Mouse (Mus musculus) macrophage (primary cell): ENCODE results near the gene Ccdc78. TPM values are rescaled to one million over a fixed set of nuclear protein-coding genes. Genes with fewer than 3 reads are reported as not detected.

Experiments
- H3K27ac ChIP-seq: fragments of 350-480 bp; formaldehyde crosslinking; 2 replicates; pipeline ENCODE4 v1.9.0; 2021
- H3K36me3 ChIP-seq: fragments of 350-480 bp; formaldehyde crosslinking; 2 replicates; pipeline ENCODE4 v1.9.0; 2021; ENCODE audit errors: inconsistent target
- H3K4me3 ChIP-seq: fragments of 350-480 bp; formaldehyde crosslinking; 2 replicates; pipeline ENCODE4 v1.9.0; 2021; ENCODE audit errors: inconsistent target
- H3K79me2 ChIP-seq: fragments of 350-480 bp; formaldehyde crosslinking; 2 replicates; pipeline ENCODE4 v1.9.0; 2021; ENCODE audit errors: inconsistent target
- WGBS: methylation state at CpG from one replicate; pipeline ENCODE4 v1.1.7; 2026; ENCODE audit warnings: inconsistent platforms; ENCODE audit not compliant: missing documents; 5-methylcytosine and 5-hydroxymethylcytosine counted together
- polyA plus RNA-seq: library from polyadenylated mRNA; stranded (reverse); fragments of 250-400 nt; gene quantifications from 3 replicates; pipeline ENCODE4 v1.2.4, GENCODE M21; 2018; ENCODE audit warnings: inconsistent platforms

The Ccdc78 gene
- polyA plus RNA-seq, 1 experiment from 2014 or later, result not detected

DNA sequence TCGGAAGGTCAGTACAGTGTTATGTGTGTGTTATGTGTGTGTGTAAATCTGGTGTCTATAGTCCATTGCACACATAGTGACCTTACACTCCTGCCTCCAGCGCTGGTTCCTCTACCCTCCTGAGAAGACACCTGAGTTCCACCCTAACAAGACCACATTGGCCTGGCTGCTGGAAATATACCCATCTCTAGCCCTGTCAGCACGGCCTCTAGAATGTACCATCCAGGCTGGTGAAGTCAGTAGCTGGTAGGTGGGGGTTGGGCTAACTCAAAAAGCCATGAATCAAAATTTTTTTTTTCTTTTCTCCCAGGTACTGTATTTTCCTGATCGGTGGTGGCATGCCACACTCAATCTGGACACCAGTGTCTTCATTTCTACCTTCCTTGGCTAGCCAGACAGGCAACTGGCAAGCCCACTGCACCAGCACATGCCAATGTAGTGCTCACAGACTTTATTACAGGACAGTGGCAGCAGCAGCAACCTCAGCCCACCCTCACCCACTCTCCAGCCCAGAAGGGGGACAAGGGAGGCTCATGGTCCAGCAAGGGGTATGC, 43.9 kb downstream of the Ccdc78 start:
- WGBS, result 94% methylated on average over 4 of the region's 4 CpGs
- Histone ChIP-seq H3K36me3 (peaks cover 26% of the 10 kb centered on the region; the same call in 1 of the 2 replicates), H3K27ac (no peak overlapping the region), H3K79me2 (peaks cover 59% of the 10 kb centered on the region), H3K4me3 (no peak overlapping the region)

DNA sequence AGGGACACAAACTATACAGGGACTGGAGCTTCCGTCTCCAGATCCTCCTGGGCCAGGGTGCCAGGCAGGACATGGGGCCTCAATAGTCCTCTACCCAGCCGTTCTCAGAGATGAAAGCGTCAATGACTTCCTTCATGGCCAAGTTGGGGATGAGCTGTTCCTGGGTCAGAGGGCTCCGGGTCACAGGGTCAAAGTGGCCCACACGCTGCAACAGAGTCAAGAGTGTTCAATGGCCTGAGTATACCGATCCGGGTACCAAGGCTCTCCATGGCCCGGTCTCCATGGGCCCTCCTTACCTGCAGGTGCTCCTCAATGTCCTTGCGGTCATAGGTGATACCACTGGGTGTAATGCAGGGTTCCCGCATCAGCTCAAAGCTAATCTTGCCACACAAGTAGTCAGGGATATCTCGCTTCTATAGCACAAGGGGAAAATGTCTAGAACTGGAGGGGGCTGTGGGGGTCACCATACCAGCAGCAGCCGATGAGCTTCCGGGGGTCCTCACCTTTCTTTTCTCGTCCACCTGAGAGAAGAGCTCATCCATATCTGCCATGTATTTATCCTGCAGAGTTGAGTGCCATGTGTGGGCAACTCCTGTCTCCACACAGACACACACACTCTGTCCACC, 44.5 kb downstream of the Ccdc78 start:
- H3K79me2 ChIP-seq, result peaks cover 59% of the 10 kb centered on the region
- H3K4me3 ChIP-seq, result no peak overlapping the region; the same call in 1 of the 2 replicates
- H3K36me3 ChIP-seq, result peaks cover 22% of the 10 kb centered on the region; the same call in 1 of the 2 replicates
- 93% methylated on average over 14 of the region's 14 CpGs for WGBS
- H3K27ac ChIP-seq, result no peak overlapping the region

DNA sequence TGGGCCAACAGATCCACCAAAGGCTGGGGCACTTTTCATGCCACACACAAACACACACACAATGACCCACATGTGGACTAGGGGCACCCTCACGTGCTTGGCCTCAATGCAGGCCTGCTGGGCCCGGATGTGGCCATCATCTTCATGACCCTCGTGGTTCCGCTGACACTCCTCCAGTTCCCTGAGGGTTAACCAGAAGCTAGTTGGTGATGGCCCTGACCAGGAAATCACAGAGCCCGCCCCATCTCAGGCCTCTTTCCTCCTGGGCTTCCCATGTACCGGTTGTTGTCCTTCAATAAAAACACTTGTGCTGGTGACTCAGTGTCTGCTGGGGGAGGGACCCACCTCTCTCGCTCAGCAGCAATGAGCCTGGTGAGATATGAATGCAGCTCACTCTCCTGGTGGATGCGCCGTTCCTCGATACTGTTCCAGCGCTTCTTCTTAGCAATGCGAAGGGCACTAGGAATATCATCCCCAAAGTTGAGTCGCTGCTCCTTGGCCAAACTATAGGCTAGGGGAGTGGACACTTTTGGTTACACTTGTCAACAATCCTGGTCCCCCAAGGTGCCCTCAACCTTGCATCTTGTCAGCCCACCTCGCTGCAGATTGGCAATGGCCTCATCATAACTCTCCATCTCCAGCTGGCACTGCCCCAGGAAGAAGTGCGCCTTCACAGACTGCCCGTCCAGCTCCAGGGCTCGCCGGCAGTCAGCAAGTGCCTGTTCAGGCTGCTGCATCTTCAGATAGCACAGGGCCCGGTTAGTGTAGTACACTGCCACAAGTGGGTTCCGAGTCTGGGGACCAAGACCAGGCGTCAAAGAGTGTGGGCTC, 45.3 kb downstream of the Ccdc78 start:
- Histone ChIP-seq H3K79me2 (peaks cover 65% of the 10 kb centered on the region), H3K36me3 (peaks cover 15% of the 10 kb centered on the region; the same call in 1 of the 2 replicates), H3K27ac (peak overlapping the region; percentile 69), H3K4me3 (peak overlapping the region; percentile 77)
- WGBS, result 49% methylated on average over 21 of the region's 21 CpGs

DNA sequence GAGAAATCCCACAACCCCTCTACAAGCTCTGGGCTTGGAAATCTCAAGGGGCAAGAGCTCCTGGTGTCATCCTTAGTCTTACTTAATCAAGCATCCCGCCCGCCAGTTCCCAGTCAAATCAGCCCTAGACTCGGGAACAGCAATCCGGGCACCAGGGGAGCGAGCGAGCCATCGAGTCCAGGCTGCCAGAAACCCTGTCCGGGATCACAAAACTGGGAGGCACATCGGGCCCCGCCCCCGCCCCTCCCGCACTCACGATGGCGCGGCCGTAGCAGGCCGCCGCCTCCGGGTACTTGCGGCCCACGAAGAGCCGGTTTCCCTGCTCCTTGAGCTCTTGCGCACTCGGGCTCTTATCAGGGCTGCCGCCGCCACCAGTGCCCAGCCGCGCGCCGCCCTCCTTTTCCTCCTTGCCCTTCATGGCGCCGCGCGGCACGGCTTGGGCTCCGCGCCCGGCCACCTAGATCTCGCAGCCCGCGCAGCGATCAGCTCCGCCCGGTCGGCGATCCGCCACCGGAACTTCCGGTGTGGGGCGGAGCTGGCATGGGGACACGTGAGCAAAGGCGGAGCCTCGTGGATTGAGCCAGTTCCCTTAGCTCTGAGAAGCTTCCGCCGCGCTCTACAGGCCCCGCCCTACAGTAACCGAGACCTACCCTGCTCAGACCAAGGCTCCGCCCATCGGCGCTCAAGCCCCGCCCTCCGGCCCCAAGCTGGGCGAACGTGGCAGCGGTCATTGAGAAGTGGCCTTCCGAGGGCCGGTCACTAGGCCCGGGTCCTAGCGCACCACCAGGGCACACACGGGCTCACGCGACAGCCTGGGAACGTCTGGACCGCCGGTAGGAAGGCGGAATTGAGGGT, 46.3 kb downstream of the Ccdc78 start:
- peak overlapping the region; percentile 92 for H3K27ac ChIP-seq
- peaks cover 8% of the 10 kb centered on the region; the same call in 1 of the 2 replicates for H3K36me3 ChIP-seq
- WGBS, result under 1% methylated on average over 68 of the region's 77 CpGs
- peak overlapping the region; percentile 77 for H3K4me3 ChIP-seq
- H3K79me2 ChIP-seq, result peaks cover 65% of the 10 kb centered on the region

DNA sequence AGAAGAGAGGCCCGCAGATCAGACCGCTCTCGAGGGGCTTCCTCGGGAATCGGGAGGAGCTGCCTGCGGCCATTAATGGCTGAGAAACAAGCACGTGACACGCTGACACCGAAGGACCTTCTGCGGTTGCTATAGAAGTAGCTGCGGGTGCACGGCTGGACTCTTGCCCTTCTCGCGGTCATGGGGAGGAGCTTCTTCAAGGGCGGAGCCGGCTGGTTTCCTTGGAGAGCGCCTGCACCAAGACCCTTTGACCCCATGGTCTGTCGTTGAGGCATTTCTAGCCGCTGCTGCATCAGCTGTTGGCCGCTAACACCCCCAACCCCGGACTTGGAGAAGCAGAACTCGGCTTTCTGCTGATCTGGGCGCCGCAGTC, 46.9 kb downstream of the Ccdc78 start, which contains the start of gene Stub1:
Gene Stub1, minus strand, starts transcription at position 114 of the 373 bp plus-strand sequence.
- Histone ChIP-seq H3K79me2 (peaks cover 65% of the 10 kb centered on the region), H3K27ac (peak within 1 kb of the TSS; percentile 92), H3K36me3 (peaks cover 14% of the 10 kb centered on the region; the same call in 1 of the 2 replicates), H3K4me3 (peak within 1 kb of the TSS; percentile 77)
- WGBS, result 2% methylated on average over 23 of the region's 24 CpGs

DNA sequence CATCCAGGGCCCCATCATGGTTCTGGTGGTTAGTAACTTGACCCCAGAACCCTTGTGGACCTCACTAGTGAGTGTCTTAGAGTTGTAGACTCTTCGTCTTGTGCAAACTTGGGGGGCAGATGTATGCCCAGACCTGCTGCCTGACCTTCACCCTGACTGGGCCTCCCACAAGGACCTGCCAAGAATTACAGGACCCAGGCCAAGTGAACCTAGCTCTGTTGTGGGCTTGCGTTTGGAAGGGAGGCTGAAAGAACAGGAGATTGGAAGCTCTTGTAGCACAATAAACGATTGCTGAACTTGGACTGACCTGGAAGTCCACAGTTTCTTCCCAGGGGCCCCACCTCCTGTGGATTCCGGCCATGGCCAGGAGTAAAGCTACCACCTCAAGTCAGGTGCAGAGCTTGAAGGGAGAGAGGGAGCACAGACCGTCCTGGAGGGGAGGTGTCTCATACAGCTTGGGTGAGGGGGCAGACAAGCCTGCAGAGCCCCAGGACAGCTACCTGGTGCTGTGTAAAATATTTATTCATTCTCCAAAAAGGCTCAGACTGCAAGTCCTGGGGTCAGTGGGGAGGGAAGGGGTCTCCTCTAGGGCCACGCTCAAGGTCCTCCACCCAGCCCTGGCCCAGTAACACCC, 47.7 kb downstream of the Ccdc78 start:
- Histone ChIP-seq H3K36me3 (peaks cover 20% of the 10 kb centered on the region; the same call in 1 of the 2 replicates), H3K4me3 (peak overlapping the region; percentile 67), H3K79me2 (peaks cover 63% of the 10 kb centered on the region), H3K27ac (peak overlapping the region; percentile 92)
- WGBS, result 60% methylated on average over 6 of the region's 6 CpGs

DNA sequence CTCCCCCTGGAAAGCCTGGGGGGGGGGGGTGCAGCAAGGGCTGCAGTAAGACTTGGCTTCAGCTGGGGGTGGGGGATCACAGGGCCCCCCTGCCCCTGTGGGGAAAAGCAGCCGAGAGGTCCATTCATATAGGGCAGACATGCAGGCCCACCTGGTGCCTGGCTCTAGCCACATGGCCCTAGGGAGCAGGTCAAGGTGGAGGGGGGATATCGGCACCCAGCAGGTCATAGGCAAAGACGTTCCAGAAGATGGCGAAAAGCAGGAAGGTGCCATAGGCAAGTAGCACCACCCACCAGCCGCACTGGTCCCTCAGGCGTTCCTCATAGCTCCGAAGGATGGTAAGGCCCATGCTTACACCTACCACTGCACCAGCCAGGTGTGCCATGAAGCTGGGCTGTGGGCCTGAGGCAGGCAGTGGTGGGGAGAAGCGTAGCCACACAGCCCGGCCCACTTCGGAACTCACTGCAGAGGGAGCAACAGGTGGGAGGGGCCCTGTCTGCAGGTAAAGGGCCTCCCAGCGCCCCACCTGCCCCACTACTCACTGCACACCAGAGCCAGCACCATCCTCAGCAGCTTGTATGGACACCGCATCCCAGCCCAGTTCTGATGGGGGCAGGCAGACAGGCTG, 48.3 kb downstream of the Ccdc78 start:
- Histone ChIP-seq H3K4me3 (peak overlapping the region; percentile 67; the same call in 1 of the 2 replicates), H3K27ac (peak overlapping the region; percentile 92; the same call in 1 of the 2 replicates), H3K79me2 (peaks cover 57% of the 10 kb centered on the region), H3K36me3 (peaks cover 26% of the 10 kb centered on the region)
- 94% methylated on average over 12 of the region's 12 CpGs for WGBS

DNA sequence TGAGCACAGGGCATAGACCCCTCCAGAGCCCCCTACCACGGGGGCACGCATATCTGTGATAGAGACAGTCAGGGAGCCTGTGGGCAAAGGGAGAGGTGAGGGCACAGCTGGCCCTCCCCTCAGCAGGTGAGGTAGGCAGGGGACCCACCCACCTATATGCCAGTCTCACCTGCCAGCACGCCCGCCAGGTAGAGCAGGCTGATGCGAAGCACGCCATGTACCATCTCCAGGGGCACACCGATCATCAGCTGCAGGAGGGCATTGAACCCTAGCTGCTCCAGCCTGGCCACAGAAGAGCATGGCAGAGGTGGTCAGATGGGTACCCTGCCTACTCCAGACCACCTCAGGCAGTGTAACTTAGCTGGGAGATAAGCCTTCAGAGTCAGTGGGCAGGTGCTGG, 48.9 kb downstream of the Ccdc78 start:
- H3K4me3 ChIP-seq, result no peak overlapping the region
- peaks cover 32% of the 10 kb centered on the region for H3K36me3 ChIP-seq
- H3K79me2 ChIP-seq, result peaks cover 51% of the 10 kb centered on the region
- H3K27ac ChIP-seq, result no peak overlapping the region
- WGBS, result 76% methylated on average over 2 of the region's 7 CpGs

DNA sequence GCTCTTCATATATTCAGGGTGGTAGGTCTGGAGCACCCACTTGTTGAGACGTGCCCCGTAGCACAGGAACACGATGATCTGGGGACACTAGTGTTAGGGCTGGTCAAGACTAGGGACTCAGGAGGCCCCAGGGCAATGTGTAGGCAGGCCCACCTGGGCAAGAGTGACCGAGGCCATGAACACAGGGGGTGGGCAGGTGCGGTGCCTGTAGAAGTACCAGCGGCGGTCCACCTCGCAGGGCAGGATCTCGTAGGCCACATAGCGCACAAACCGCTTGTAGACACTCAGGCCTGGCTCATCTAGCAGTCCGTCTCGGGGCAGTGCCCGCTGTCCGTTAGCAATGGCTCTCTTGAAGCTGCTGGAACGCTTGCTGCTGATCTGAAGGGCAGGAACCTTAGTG, 49.4 kb downstream of the Ccdc78 start:
- H3K79me2 ChIP-seq, result peaks cover 46% of the 10 kb centered on the region
- WGBS, result 91% methylated on average over 14 of the region's 16 CpGs
- H3K36me3 ChIP-seq, result peaks cover 33% of the 10 kb centered on the region
- no peak overlapping the region for H3K4me3 ChIP-seq
- no peak overlapping the region for H3K27ac ChIP-seq

DNA sequence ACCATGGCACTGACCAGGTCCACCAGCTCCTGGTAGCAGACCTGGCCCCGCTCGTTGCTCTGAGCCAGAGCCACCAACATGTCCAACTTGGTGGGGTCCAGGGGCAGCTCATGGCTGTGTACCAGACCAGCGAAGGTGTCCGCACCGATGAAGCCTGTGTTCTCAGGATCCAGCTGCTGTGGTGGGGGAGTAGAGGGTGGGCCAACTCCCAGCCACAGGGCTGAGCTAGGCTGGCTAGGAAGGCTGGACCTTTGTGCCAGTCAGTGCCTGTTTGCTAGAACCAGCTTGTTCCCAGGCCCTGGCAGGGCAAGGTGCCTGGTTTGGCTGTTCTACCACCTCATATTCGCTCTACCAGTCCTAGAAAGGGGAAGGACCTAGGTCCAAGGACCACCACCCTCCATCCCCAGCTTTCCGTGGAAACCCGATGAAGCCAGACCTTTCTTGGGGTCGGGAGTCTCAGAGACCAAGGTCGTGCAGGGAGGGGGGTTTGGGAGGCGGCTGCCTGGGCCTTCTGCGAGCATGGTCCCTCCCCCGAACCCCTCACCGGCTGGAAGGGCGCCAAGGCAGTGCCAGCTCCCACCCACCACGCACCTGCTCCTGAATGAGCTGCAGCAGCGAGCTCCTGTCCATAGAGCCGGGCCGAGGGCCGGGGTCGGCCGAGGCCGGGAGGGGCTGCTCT, 50.2 kb downstream of the Ccdc78 start:
- 40% methylated on average over 23 of the region's 23 CpGs for WGBS
- Histone ChIP-seq H3K4me3 (no peak overlapping the region), H3K36me3 (peaks cover 38% of the 10 kb centered on the region)

DNA sequence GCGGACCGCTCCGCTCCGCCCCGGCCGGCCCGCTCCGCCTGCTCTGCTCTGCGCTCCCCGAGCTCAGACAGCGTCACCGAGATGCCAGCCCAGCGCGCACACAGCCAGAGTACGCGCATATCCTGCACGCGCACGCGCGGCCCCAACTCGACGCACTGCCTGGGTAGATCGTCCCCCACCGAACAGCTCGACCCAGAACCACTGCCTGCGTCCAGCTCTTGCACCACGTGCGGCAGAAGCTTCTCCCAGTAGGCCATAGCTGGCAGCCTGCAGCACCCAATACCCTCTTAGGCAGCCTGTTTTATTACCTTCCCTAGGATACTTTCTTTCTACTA, 50.7 kb downstream of the Ccdc78 start, which contains the start of gene Rhbdl1:
Gene Rhbdl1, minus strand, starts transcription at position 220 of the 335 bp plus-strand sequence.
- 25% methylated on average over 25 of the region's 29 CpGs for WGBS
- H3K27ac ChIP-seq, result no peak within 1 kb of the TSS
- H3K4me3 ChIP-seq, result no peak within 1 kb of the TSS
- peaks cover 44% of the 10 kb centered on the region for H3K36me3 ChIP-seq
- peaks cover 33% of the 10 kb centered on the region for H3K79me2 ChIP-seq

More for the DNA sequence above, 50.2 kb downstream of the Ccdc78 start:
- H3K79me2 ChIP-seq, result peaks cover 38% of the 10 kb centered on the region
- no peak overlapping the region for H3K27ac ChIP-seq

DNA sequence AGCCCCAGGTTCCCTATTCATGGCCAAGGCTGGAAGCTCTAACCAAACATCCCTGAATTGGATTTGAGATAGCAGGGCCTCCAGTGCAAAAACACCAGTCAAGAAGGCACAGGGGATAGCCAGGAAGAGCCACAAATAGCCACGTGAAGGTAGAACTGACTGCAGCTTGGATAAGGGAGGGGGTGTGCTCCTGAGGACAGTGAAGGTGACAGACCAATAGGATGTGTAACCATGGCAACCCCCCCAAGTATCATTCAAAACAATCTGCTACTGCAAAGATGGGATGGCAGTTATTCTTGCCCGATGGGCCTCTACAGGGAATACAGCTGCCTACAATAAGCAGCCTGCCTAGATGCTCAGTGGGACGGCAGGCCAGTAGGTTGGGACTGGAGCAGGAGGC, 51.2 kb downstream of the Ccdc78 start:
- no peak overlapping the region for H3K27ac ChIP-seq
- peaks cover 30% of the 10 kb centered on the region for H3K79me2 ChIP-seq
- peaks cover 48% of the 10 kb centered on the region for H3K36me3 ChIP-seq
- WGBS, result 95% methylated on average over 3 of the region's 3 CpGs
- no peak overlapping the region for H3K4me3 ChIP-seq

DNA sequence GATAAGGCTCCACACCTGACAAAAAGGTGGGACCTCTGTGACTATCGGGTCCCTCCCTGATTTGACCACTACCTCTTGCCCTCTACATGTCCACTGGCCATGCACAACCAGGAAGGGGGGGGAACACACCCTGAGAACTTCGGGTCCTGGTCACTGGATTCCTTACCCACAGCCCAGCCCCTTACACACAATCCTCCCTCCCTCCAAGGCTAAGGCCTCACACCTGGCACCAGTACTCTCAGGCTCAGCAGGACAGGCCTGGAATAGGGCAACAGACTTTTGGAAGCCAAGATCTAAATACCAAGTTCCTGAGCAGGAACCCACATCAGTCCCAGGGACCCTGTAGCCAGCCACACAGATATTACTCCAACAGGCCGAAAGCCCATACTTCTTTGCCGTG, 52.5 kb downstream of the Ccdc78 start:
- H3K36me3 ChIP-seq, result peaks cover 49% of the 10 kb centered on the region
- WGBS, result 86% methylated on average over 4 of the region's 4 CpGs
- H3K79me2 ChIP-seq, result peaks cover 34% of the 10 kb centered on the region
- no peak overlapping the region for H3K4me3 ChIP-seq
- no peak overlapping the region for H3K27ac ChIP-seq
